Mouse (Mus musculus) ES-Bruce4 (cell line): Measurements from ENCODE around the gene Wdr83os. TPM values are rescaled to one million over a fixed set of nuclear protein-coding genes. Genes with fewer than 3 reads are reported as not detected.

Experiments used
- H3K27ac ChIP-seq: 2 replicates; pipeline ENCODE4 v1.5.1; 2012; ENCODE audit warnings: low read length, inconsistent platforms; ENCODE audit not compliant: insufficient read depth
- H3K27me3 ChIP-seq: 2 replicates; pipeline ENCODE4 v1.6.1; 2012; ENCODE audit warnings: mild to moderate bottlenecking, low read length, inconsistent platforms; ENCODE audit not compliant: control insufficient read depth, poor library complexity, insufficient read depth, severe bottlenecking
- H3K36me3 ChIP-seq: 2 replicates; pipeline ENCODE4 v1.6.1; 2012; ENCODE audit warnings: inconsistent platforms, mild to moderate bottlenecking, low read length, moderate library complexity; ENCODE audit not compliant: control insufficient read depth, poor library complexity, insufficient read depth, severe bottlenecking
- H3K4me1 ChIP-seq: one replicate; pipeline ENCODE4 v1.8.1; 2011; ENCODE audit warnings: low read length; ENCODE audit not compliant: control insufficient read depth, insufficient read depth
- H3K4me3 ChIP-seq: 2 replicates; pipeline ENCODE4 v1.5.1; 2011; ENCODE audit warnings: low read depth, mild to moderate bottlenecking, low read length
- H3K9ac ChIP-seq: 2 replicates; pipeline ENCODE4 v1.6.1; 2012; ENCODE audit warnings: low read depth, mild to moderate bottlenecking, inconsistent platforms; ENCODE audit not compliant: poor library complexity, severe bottlenecking
- H3K9me3 ChIP-seq: replicated peaks from 2 replicates; pipeline ENCODE4 v1.6.1; 2012; ENCODE audit warnings: mild to moderate bottlenecking, low read length, inconsistent platforms; ENCODE audit not compliant: control insufficient read depth, poor library complexity, insufficient read depth, severe bottlenecking
- CTCF ChIP-seq: IDR thresholded peaks from one replicate; pipeline ENCODE4 v1.8.1; 2011; ENCODE audit warnings: low read depth, low read length
- EP300 ChIP-seq: IDR thresholded peaks from 2 replicates; pipeline ENCODE4 v1.6.1; 2011; ENCODE audit warnings: low read depth, low read length; ENCODE audit not compliant: insufficient read depth
- POLR2A ChIP-seq: IDR thresholded peaks from one replicate; pipeline ENCODE4 v1.8.1; 2011; ENCODE audit warnings: low read length; ENCODE audit not compliant: insufficient read depth
- polyA plus RNA-seq: library from polyadenylated mRNA; stranded (reverse); fragments of >200 nt; gene quantifications from 2 replicates; pipeline ENCODE4 v1.2.4, GENCODE M21; 2011; ENCODE audit warnings: low read depth; ENCODE audit not compliant: missing spikeins, insufficient read depth, insufficient read length

Wdr83os gene
- 82.5 and 105 TPM in 2 replicates for polyA plus RNA-seq

DNA sequence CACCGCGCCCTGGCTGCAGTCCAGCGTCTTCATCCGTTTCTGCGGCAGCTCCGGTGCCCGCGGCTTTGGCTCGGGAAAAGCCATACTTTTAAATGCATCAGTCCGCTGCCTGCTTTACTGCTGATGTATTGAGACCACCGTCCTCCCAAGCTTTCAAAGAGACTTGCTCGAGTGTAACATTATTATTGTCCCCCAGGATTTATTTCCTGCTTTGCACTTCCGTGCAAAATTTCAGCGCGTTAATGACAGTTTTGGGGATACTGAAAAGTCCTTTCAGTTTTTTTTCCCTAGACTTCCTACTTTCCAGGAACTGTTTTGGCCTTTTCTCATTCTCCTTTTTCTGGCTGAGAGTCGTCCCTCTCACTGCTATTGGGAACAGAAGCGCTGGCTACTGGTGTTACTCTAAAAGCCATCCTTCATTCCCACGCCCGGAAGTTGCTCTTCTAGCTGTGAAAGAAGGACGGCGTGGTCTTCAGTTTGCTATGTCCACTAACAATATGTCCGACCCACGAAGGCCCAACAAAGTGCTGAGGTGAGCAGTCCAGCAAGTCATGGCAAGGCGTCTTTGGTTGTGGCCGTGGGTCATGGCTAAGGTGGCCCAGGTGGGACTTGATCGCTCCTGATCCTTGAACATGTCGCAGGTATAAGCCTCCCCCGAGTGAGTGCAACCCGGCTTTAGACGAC is at the start of gene Wdr83os:
Wdr83os (plus strand) TSS at position 209 of the 684 bp plus-strand sequence.
- H3K9me3 ChIP-seq = no peaks in the 10 kb centered on the region
- H3K4me3 ChIP-seq = peak within 1 kb of the TSS; percentile 95
- H3K4me1 ChIP-seq = no peaks in the 10 kb centered on the region
- no peaks in the 10 kb centered on the region for H3K27me3 ChIP-seq
- H3K27ac ChIP-seq = peak within 1 kb of the TSS; percentile 1; the same call in 1 of the 2 replicates
- H3K9ac ChIP-seq = peak within 1 kb of the TSS; percentile 85
- peaks cover 22% of the 10 kb centered on the region for H3K36me3 ChIP-seq
- no peak for TF ChIP-seq EP300
- TF ChIP-seq CTCF = no peak
- TF ChIP-seq POLR2A = no peak

DNA sequence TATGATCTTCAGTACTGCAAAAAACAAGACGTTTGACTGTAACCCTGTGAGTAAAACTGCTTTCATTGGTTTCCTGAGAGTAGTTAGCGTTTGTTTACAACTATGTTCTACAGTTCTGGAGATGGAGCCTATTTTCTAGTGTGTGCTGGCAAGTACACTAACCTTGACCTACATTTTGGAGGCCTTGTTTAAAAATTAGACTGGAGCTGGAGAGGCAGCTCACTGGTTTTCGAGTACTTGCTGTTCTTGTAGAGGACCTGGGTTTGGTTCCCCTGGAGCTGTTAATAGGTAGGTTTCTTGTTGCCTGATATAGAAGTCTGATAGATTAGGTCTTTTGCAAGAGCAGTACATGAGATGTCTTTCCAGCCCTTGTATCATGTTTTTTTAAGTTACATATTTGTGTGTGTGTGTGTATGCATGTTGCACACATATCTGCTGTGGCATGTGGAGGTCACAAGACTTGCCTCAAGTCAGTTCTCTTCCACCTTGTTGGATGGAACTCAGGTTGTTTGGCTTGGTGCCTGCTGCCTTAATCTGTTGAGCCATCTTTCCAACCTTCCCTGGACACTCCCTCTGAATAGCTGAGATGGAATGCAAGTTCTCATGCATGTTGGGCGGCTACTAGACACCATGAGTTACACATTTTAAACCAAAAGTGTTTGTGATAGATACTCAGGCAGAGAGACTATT is 47.8 kb upstream of the Wdr83os start:
- no peaks in the 10 kb centered on the region for H3K27me3 ChIP-seq

DNA sequence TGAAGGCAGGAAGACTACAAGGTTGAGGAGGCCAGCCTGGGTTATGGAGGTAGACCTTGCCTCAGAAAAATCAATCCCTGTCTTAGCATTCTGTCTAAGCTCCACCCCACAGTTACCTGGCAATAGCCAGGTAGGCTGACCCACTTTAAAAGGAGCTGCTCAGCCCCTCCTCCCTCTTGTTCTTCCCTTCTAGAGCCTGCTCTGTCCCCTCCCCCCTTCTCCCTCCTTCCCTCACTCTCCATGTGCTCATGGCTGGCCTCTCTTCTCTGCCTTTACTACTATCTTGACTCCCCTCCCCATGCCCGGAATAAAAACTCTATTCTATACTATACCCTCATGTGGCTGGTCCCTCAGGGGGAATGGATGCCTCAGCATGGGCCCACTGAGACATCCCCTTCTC is 46.7 kb upstream of the Wdr83os start:
- Histone ChIP-seq H3K36me3 (peaks cover 37% of the 10 kb centered on the region), H3K9ac (peak overlapping the region; percentile 99), H3K4me1 (no peaks in the 10 kb centered on the region), H3K4me3 (peak overlapping the region; percentile 52; the same call in 1 of the 2 replicates), H3K27ac (peak overlapping the region; percentile 84), H3K9me3 (no peaks in the 10 kb centered on the region), H3K27me3 (no peaks in the 10 kb centered on the region)
- TF ChIP-seq POLR2A (no peak), EP300 (no peak), CTCF (no peak)

More for the DNA sequence above, 47.8 kb upstream of the Wdr83os start:
- no peak for TF ChIP-seq EP300
- TF ChIP-seq POLR2A = no peak
- no peak for TF ChIP-seq CTCF
- Histone ChIP-seq H3K4me3 (no peak overlapping the region), H3K36me3 (peaks cover 42% of the 10 kb centered on the region), H3K9me3 (no peaks in the 10 kb centered on the region), H3K27ac (peak overlapping the region; percentile 42; the same call in 1 of the 2 replicates), H3K9ac (no peak overlapping the region), H3K4me1 (no peaks in the 10 kb centered on the region)

GRCm38 (mm10) chr8:85034764-85035163 is 45.8 kb upstream of the Wdr83os start:
- H3K4me1 ChIP-seq = no peaks in the 10 kb centered on the region
- TF ChIP-seq POLR2A = no peak
- no peak for TF ChIP-seq CTCF
- no peak for TF ChIP-seq EP300
- H3K27me3 ChIP-seq = no peaks in the 10 kb centered on the region
- H3K36me3 ChIP-seq = peaks cover 29% of the 10 kb centered on the region
- peak overlapping the region; percentile 99 for H3K9ac ChIP-seq
- no peaks in the 10 kb centered on the region for H3K9me3 ChIP-seq
- H3K27ac ChIP-seq = peak overlapping the region; percentile 78
- H3K4me3 ChIP-seq = peak overlapping the region; percentile 85

DNA sequence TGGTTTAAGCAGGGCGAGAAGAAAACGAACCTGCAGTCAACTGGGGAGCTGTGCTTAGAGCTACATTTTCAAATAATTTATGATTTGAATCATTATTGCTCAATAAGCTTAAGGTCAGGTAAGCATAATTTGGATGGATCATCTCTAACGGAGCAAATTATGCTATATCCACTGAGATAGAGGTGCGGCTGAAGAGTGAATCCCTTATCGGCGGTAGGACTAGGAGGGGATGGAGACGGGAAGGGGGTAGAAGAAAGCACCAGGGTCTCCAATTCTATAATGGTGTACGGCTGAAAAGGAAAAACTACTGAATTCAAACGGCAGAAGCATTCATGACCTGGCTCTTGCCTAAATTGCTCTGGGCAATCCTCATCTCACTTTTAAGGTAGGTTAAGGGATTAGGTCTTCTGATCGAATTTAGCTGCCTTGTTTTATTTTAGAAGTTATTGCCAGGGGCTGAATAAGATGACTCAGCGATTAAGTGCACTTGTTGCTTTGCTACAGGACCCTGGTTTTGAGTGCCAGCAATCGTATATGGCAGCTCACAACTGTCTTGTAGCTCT is 45.3 kb upstream of the Wdr83os start:
- Histone ChIP-seq H3K4me1 (no peaks in the 10 kb centered on the region), H3K27ac (peak overlapping the region; percentile 78)
- TF ChIP-seq POLR2A = no peak
- no peak for TF ChIP-seq EP300
- no peak for TF ChIP-seq CTCF

More for the DNA sequence above, 45.3 kb upstream of the Wdr83os start:
- H3K9ac ChIP-seq = peak overlapping the region; percentile 99
- H3K27me3 ChIP-seq = no peaks in the 10 kb centered on the region
- H3K4me3 ChIP-seq = peak overlapping the region; percentile 98
- no peaks in the 10 kb centered on the region for H3K9me3 ChIP-seq
- peaks cover 29% of the 10 kb centered on the region for H3K36me3 ChIP-seq
